Mouse (Mus musculus): ENCODE measurements around the gene Edem2. TPM values are rescaled to one million over a fixed set of nuclear protein-coding genes. Genes with fewer than 3 reads are reported as not detected.
A peak's percentile ranks its signal among the peaks of the same experiment; 100 is the strongest.

Edem2 gene
- total RNA-seq, 2 experiments from 2014 or later, result 12.4 to 13.3 TPM

GRCm38 (mm10) chr2:155691336-155691722, 37.9 kb downstream of the Edem2 start:
- no peak for DNase-seq (ENCODE audit: low spot score in 2 of 2)

DNA sequence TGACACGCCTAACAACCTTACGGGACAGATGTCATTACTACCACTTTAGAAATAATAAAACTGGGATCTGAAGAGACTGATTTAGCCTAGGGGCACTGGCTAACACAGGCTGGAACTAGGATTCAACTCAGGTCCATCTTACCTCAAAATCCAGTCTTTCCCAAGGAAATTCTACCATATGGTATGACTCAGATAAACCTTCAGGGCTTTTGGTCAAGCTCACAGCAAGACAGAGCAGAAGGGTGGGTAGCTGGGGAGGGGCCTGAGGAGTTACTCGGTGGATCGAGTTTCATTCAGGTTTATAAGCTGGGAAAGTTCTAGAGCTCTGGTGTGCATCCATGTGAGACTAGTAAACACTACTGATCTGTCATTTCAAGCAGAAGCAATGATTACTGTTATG, 40.1 kb downstream of the Edem2 start:
- no peak for DNase-seq (ENCODE audit: low spot score in 2 of 2)

- DNase-seq (ENCODE audit: low spot score in 2 of 2), result no peak
These were observed 41.5 kb downstream of the Edem2 start for GRCm38 (mm10) chr2:155687746-155688145.

GRCm38 (mm10) chr2:155686572-155686971, 42.7 kb downstream of the Edem2 start:
- no peak for DNase-seq (ENCODE audit: low spot score in 2 of 2)

- DNase-seq (ENCODE audit: low spot score in 2 of 2), result no peak
These were observed 45.5 kb downstream of the Edem2 start for GRCm38 (mm10) chr2:155683821-155684220.

DNA sequence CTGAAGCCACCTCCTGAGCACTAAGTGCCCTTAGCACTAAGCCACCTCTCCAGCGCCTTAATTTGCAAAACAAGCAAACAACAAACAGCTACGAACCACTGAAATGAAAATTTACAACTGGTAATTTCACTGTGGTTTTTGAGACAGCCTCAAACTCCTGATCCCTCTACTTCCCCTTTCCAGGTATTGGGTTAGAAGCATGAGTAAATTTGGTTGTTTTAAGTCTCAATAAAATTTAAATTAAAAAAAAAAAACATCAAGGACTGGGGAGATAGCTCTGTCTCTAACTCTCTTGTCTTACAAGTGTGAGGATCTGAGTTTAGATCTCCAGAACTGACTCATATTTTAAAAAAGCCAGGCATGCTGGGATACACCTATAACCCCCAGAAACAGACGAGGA, 46.1 kb downstream of the Edem2 start:
- DNase-seq (ENCODE audit: low spot score in 2 of 2), result no peak

DNA sequence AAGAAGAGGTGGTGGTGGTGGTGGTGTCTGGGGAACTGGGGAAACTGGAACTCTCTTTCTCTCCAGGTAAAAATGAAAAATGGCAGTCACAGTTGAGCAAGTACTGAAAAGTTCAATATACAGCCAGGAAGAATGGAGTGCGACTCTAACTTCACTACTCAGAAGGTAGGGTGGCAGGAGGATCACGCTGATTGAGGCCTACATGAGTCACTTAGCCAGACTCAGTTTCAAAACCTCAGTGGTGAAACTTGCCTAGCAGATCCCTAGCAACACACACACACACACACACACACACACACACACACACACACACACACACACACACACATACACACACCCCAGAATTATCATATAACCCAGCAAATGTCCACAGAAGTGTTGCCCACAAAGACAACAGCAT, 47.4 kb downstream of the Edem2 start:
- no peak for DNase-seq (ENCODE audit: low spot score in 2 of 2)

GRCm38 (mm10) chr2:155681194-155681593, 48.1 kb downstream of the Edem2 start:
- no peak for DNase-seq (ENCODE audit: low spot score in 2 of 2)

GRCm38 (mm10) chr2:155680591-155680990, 48.7 kb downstream of the Edem2 start:
- DNase-seq (ENCODE audit: low spot score in 2 of 2), result no peak

DNA sequence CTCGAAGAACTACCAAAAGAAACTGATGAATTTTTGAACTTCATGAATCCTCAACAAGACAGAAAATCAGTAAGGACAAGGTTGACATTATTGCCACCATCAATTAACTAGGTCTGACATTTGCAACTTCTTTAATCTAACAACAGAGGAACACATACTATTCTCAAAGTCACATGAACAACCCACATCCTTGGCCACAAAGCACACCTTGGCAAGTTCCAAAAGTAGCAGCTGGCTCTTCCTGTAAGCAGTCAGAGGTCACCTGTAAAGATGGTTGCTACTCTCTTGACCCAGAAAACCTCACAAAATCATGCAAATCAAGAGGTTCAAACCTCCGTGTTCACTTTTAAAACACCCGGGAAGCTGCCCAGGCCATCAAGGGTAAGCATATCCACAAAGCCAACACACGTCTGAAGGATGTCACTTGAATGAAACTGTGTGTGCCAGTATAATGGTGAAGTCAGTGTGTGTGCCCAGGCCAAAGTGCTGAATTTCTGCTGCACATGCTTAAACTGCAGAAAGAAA, 49.6 kb downstream of the Edem2 start:
- no peak for DNase-seq (ENCODE audit: low spot score in 2 of 2)

- no peak for DNase-seq (ENCODE audit: low spot score in 2 of 2)
These were observed 54.2 kb downstream of the Edem2 start for GRCm38 (mm10) chr2:155675118-155675517.

GRCm38 (mm10) chr2:155673546-155673945, 55.7 kb downstream of the Edem2 start:
- peak; percentile 35 to 68 for DNase-seq (ENCODE audit: low spot score in 2 of 2)

DNA sequence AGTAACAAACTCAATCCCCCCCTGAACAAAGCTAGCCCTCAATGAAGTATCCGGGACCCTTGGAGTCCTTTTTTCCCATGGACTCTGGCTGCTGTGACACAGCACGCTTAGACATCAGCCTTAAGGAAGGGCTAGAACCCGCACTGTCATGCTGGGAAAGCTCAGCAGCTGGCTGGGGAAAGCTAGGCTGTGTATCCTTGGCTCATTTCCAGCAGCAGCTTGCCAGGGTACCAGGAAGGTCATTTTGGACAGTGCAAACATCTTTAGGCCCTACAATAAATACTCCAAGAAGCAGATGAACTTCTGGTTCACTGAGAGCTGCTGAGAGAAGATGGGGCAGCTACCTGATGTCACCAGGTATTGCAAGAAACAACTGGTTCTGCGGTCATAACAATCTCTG, 58.0 kb downstream of the Edem2 start:
- DNase-seq (ENCODE audit: low spot score in 2 of 2), result peak in 1 of 2 experiments; percentile 12

GRCm38 (mm10) chr2:155668461-155668860, 60.8 kb downstream of the Edem2 start:
- DNase-seq (ENCODE audit: low spot score in 2 of 2), result peak in 1 of 2 experiments; percentile 26

- DNase-seq (ENCODE audit: low spot score in 2 of 2), result no peak
These were observed 61.4 kb downstream of the Edem2 start for GRCm38 (mm10) chr2:155667881-155668280.

GRCm38 (mm10) chr2:155663910-155664460, 65.3 kb downstream of the Edem2 start:
- no peak for DNase-seq (ENCODE audit: low spot score in 2 of 2)

GRCm38 (mm10) chr2:155663097-155663496, 66.2 kb downstream of the Edem2 start:
- DNase-seq (ENCODE audit: low spot score in 2 of 2), result peak in 1 of 2 experiments; percentile 37

- DNase-seq (ENCODE audit: low spot score in 2 of 2), result no peak
These were observed 66.9 kb downstream of the Edem2 start for GRCm38 (mm10) chr2:155662390-155662789.

DNA sequence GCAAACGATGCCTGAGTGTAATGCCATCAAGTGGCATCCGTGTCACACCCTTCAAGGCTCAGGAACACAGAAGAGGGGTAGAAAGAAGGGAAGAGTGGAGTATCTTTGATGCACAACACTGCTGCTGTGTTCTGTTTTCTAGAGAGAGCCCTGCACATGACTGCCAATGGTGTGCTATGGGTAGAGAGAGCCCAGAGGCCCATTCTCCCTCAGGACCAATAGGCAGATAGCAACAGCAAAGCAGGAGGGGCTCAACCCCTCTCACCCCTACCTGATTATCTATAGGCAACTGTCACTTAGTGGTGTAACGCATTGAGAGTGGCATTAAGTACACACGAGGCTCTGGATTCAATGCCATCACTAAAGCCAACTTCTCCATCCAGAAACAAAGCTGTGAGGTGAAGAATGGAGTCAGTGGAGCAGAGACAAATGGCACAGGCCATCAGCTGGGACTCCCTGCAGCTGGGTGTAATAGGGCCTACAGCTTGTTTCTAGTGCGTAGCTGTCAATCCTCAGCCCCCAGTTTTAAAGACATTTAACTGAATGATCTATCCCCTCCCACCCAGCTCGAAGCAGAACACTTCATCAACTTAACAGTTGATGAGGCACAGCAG, 73.4 kb downstream of the Edem2 start:
- DNase-seq (ENCODE audit: low spot score in 2 of 2), result no peak

GRCm38 (mm10) chr2:155652618-155653017, 76.7 kb downstream of the Edem2 start:
- no peak for DNase-seq (ENCODE audit: low spot score in 2 of 2)

All from gastrocnemius, postnatal 4 days (tissue).